Mouse (Mus musculus) liver, adult 2 months (tissue): Measurements from ENCODE around the gene Pnmt. TPM values are rescaled to one million over a fixed set of nuclear protein-coding genes. Genes with fewer than 3 reads are reported as not detected.
A peak's percentile ranks its signal among the peaks of the same experiment; 100 is the strongest.

Source experiments
- DNase-seq: peaks from one replicate; pipeline ENCODE4 v3.0.0-alpha.2; 2011; ENCODE audit warnings: low read depth, low spot score; ENCODE audit errors: extremely low read depth
- H3K27ac ChIP-seq: fragments of 200-500 bp; replicated peaks from 2 replicates; pipeline ENCODE4 v1.5.1; 2012; ENCODE audit warnings: low read depth, mild to moderate bottlenecking, control low read depth, inconsistent platforms, low read length; ENCODE audit not compliant: insufficient read depth
- H3K27me3 ChIP-seq: fragments of 200-500 bp; 2 replicates; pipeline ENCODE4 v1.6.1; 2012; ENCODE audit warnings: mild to moderate bottlenecking, moderate library complexity, low read length, inconsistent platforms; ENCODE audit not compliant: control insufficient read depth, insufficient read depth
- H3K36me3 ChIP-seq: fragments of 200-500 bp; 2 replicates; pipeline ENCODE4 v1.6.1; 2012; ENCODE audit warnings: low read length, inconsistent platforms; ENCODE audit not compliant: control insufficient read depth, insufficient read depth
- H3K4me1 ChIP-seq: fragments of 200-500 bp; 2 replicates; pipeline ENCODE4 v1.6.1; 2011; ENCODE audit warnings: low read length; ENCODE audit not compliant: control insufficient read depth, insufficient read depth
- H3K4me3 ChIP-seq: fragments of 200-500 bp; 2 replicates; pipeline ENCODE4 v1.5.1; 2011; ENCODE audit warnings: low read depth, mild to moderate bottlenecking, control low read depth, low read length, moderate library complexity; ENCODE audit not compliant: insufficient read depth
- H3K79me2 ChIP-seq: fragments of 200-500 bp; 2 replicates; pipeline ENCODE4 v1.6.1; 2012; ENCODE audit warnings: inconsistent platforms, mild to moderate bottlenecking, low read length, moderate library complexity; ENCODE audit not compliant: control insufficient read depth, insufficient read depth
- H3K9ac ChIP-seq: fragments of 200-500 bp; 2 replicates; pipeline ENCODE4 v1.6.1; 2012; ENCODE audit warnings: low read depth, mild to moderate bottlenecking, control low read depth, inconsistent platforms, low read length
- CTCF ChIP-seq: fragments of 200-500 bp; IDR thresholded peaks from 2 replicates; pipeline ENCODE4 v1.5.1; 2011; ENCODE audit warnings: low read depth, low read length, control low read depth
- POLR2A ChIP-seq: fragments of 200-500 bp; IDR thresholded peaks from 2 replicates; pipeline ENCODE4 v1.6.1; 2011; ENCODE audit warnings: low read length, control low read depth; ENCODE audit not compliant: insufficient read depth; ENCODE audit errors: extremely low read depth
- WGBS: fragments of 180-500 bp; shearing (Covaris S2); methylation state at CpG from one replicate; pipeline ENCODE4 v1.1.7; 2018; 5-methylcytosine and 5-hydroxymethylcytosine counted together
- polyA plus RNA-seq: library from polyadenylated mRNA; depleted of rRNA; stranded (reverse); fragments of >200 nt; gene quantifications from 2 replicates; pipeline ENCODE4 v1.2.3, GENCODE M21; 2012
- total RNA-seq: library from RNA; depleted of rRNA; stranded (reverse); fragments of >200 nt; gene quantifications from 2 replicates; pipeline ENCODE4 v1.2.3, GENCODE M21; 2014

Pnmt gene
- total and polyA plus RNA-seq, 2 experiments, result not detected

DNA sequence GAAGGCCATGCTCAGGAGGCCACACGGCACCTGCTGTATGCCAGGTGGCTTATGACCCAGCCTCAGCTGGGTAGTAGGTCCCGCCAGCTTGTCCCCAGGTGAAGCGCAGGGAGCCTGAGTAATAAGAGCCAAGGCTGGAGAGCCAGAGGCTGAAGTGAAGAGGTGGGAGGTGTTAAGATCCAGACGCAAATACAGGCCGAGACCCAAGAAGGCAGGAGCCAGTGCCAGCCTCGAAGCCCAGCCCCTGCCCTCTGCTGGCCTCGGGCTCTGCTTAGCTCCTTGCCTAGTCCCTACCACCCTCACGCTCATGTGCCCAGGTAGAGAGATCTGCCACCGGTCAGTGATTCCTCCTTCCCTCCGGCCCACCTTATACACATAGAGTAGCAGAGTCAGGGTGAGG is 2.0 kb downstream of the Pnmt start:
- DNase-seq, result no peak
- Histone ChIP-seq H3K36me3 (no peaks in the 10 kb centered on the region), H3K27me3 (0 out of 2 replicates have a peak, but pooled peaks cover 4% of the 10 kb centered on the region), H3K27ac (no peak overlapping the region), H3K4me3 (no peak overlapping the region), H3K4me1 (no peaks in the 10 kb centered on the region; the same call in 1 of the 2 replicates), H3K9ac (no peak overlapping the region), H3K79me2 (no peaks in the 10 kb centered on the region)
- 81% methylated on average over 10 of the region's 10 CpGs for WGBS
- no peak for TF ChIP-seq POLR2A
- TF ChIP-seq CTCF, result no peak

- no peak overlapping the region for H3K9ac ChIP-seq
- H3K4me3 ChIP-seq, result no peak overlapping the region
- H3K27ac ChIP-seq, result no peak overlapping the region
- no peak for DNase-seq
- H3K27me3 ChIP-seq, result 0 out of 2 replicates have a peak, but pooled peaks cover 4% of the 10 kb centered on the region
- 41% methylated on average over 9 of the region's 9 CpGs for WGBS
- no peaks in the 10 kb centered on the region for H3K36me3 ChIP-seq
- H3K4me1 ChIP-seq, result no peaks in the 10 kb centered on the region; the same call in 1 of the 2 replicates
- no peaks in the 10 kb centered on the region for H3K79me2 ChIP-seq
- TF ChIP-seq POLR2A, result no peak
- TF ChIP-seq CTCF, result peak; percentile 55
These were observed 3.1 kb downstream of the Pnmt start for GRCm38 (mm10) chr11:98389221-98389780.

GRCm38 (mm10) chr11:98390141-98390540 is 3.9 kb downstream of the Pnmt start:
- WGBS, result 83% methylated on average over 12 of the region's 12 CpGs
- 0 out of 2 replicates have a peak, but pooled peaks cover 4% of the 10 kb centered on the region for H3K27me3 ChIP-seq
- no peak for DNase-seq

DNA sequence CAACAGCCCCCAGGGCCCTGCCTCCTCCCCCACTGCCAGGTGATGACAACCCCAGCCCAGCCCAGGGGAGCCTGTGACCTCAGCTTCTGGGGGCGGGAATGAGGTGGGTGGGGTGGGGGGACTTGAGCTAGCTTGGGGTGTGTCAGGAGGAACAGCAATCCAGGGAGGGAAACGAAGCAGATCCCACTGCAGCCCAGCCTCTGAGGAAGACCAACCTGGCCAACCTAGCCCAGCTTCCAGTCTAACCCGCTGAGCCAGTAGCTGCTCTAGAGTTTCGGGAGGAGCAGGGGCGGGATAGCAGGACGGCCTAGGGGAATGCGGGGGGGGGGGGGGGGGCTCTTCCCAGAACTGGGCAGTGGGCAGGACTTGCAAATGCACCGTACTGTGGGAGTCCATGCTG is 5.8 kb downstream of the Pnmt start:
- WGBS, result 73% methylated on average over 8 of the region's 8 CpGs
- DNase-seq, result no peak
- Histone ChIP-seq H3K4me1 (no peaks in the 10 kb centered on the region), H3K36me3 (no peaks in the 10 kb centered on the region), H3K27ac (no peak overlapping the region), H3K79me2 (no peaks in the 10 kb centered on the region), H3K4me3 (no peak overlapping the region), H3K27me3 (no peaks in the 10 kb centered on the region), H3K9ac (no peak overlapping the region)
- TF ChIP-seq POLR2A, result no peak
- TF ChIP-seq CTCF, result no peak

More at GRCm38 (mm10) chr11:98390141-98390540, 3.9 kb downstream of the Pnmt start:
- Histone ChIP-seq H3K79me2 (no peaks in the 10 kb centered on the region), H3K36me3 (no peaks in the 10 kb centered on the region), H3K9ac (no peak overlapping the region), H3K4me3 (no peak overlapping the region), H3K4me1 (no peaks in the 10 kb centered on the region; the same call in 1 of the 2 replicates), H3K27ac (no peak overlapping the region)
- no peak for TF ChIP-seq POLR2A
- TF ChIP-seq CTCF, result no peak

GRCm38 (mm10) chr11:98392645-98393044 is 6.4 kb downstream of the Pnmt start:
- Histone ChIP-seq H3K27me3 (no peaks in the 10 kb centered on the region), H3K4me3 (no peak overlapping the region), H3K36me3 (no peaks in the 10 kb centered on the region), H3K27ac (no peak overlapping the region), H3K4me1 (no peaks in the 10 kb centered on the region), H3K79me2 (no peaks in the 10 kb centered on the region), H3K9ac (no peak overlapping the region)
- no peak for DNase-seq
- WGBS, result 92% methylated on average over 4 of the region's 4 CpGs
- no peak for TF ChIP-seq CTCF
- no peak for TF ChIP-seq POLR2A

- Histone ChIP-seq H3K36me3 (no peaks in the 10 kb centered on the region), H3K4me3 (no peak overlapping the region), H3K4me1 (no peaks in the 10 kb centered on the region), H3K79me2 (no peaks in the 10 kb centered on the region), H3K27ac (no peak overlapping the region), H3K9ac (no peak overlapping the region), H3K27me3 (no peaks in the 10 kb centered on the region)
- 81% methylated on average over 6 of the region's 6 CpGs for WGBS
- TF ChIP-seq CTCF (no peak), POLR2A (no peak)
- no peak for DNase-seq
These were observed 7.1 kb downstream of the Pnmt start for GRCm38 (mm10) chr11:98393317-98393716.
